Mouse (Mus musculus) activated CD4-positive, CD25-positive, alpha-beta regulatory T cell, adult 9 weeks (primary cell): ENCODE data around the gene Usp15. TPM values are rescaled to one million over a fixed set of nuclear protein-coding genes. Genes with fewer than 3 reads are reported as not detected.

Source experiments
- polyA plus RNA-seq: library from polyadenylated mRNA; unstranded; fragments of 100-300 nt; shearing (Covaris generic); gene quantifications from one replicate; pipeline ENCODE4 v1.2.1, GENCODE M21; 2017

The Usp15 gene
- 141 TPM for polyA plus RNA-seq

GRCm38 (mm10) chr10:123196835-123197559, at the start of gene Usp15:
Usp15 (minus strand) TSS chr10:123196995.

GRCm38 (mm10) chr10:123076245-123077023, 120.4 kb downstream of the Usp15 start, which contains the start of gene Mon2:
Mon2 (minus strand) TSS chr10:123076505.

Other genes starting within 250 kb of the Usp15 start
- 16.2 TPM for gene Mon2, start 120.5 kb downstream of the Usp15 start, polyA plus RNA-seq
- gene Fam19a2, start 67.0 kb upstream of the Usp15 start, polyA plus RNA-seq: not detected